Mouse (Mus musculus): ENCODE measurements around the gene Gm28053. TPM values are rescaled to one million over a fixed set of nuclear protein-coding genes. Genes with fewer than 3 reads are reported as not detected.
A peak's percentile ranks its signal among the peaks of the same experiment; 100 is the strongest.

The Gm28053 gene
- total RNA-seq, 4 experiments from 2014 or later, result 2.7 to 5.0 (median 4.3) TPM

GRCm38 (mm10) chr6:48741273-48741672 lies 22.9 kb downstream of the Gm28053 start:
- DNase-seq (ENCODE audit: low spot score), result no peak

- no peak for DNase-seq (ENCODE audit: low spot score)
Measured at GRCm38 (mm10) chr6:48741711-48742206, 23.4 kb downstream of the Gm28053 start.

- no peak for DNase-seq (ENCODE audit: low spot score)
Measured at GRCm38 (mm10) chr6:48742422-48743351, 24.3 kb downstream of the Gm28053 start.

GRCm38 (mm10) chr6:48745490-48745889 lies 27.1 kb downstream of the Gm28053 start:
- DNase-seq (ENCODE audit: low spot score), result no peak

- DNase-seq (ENCODE audit: low spot score), result peak; percentile 76
Measured at GRCm38 (mm10) chr6:48745959-48746889, 27.8 kb downstream of the Gm28053 start, which contains the start of gene Gimap5. TSS of gene Gimap5 (plus strand) at chr6:48746197.

GRCm38 (mm10) chr6:48747091-48747966 lies 28.9 kb downstream of the Gm28053 start:
- no peak for DNase-seq (ENCODE audit: low spot score)

- no peak for DNase-seq (ENCODE audit: low spot score)
Measured at GRCm38 (mm10) chr6:48763567-48764270, 45.3 kb downstream of the Gm28053 start.

GRCm38 (mm10) chr6:48764496-48764895 lies 46.1 kb downstream of the Gm28053 start:
- DNase-seq (ENCODE audit: low spot score), result no peak

GRCm38 (mm10) chr6:48768178-48768869 lies 49.9 kb downstream of the Gm28053 start:
- no peak for DNase-seq (ENCODE audit: low spot score)

- DNase-seq (ENCODE audit: low spot score), result no peak
Measured at GRCm38 (mm10) chr6:48768933-48769332, 50.5 kb downstream of the Gm28053 start.

- DNase-seq (ENCODE audit: low spot score), result no peak
Measured at GRCm38 (mm10) chr6:48770696-48771095, 52.3 kb downstream of the Gm28053 start, which contains the start of gene Gimap3. TSS of gene Gimap3 (minus strand) at chr6:48770851.

- peak; percentile 86 for DNase-seq (ENCODE audit: low spot score)
Measured at GRCm38 (mm10) chr6:48772030-48772429, 53.6 kb downstream of the Gm28053 start.

GRCm38 (mm10) chr6:48784406-48784805 lies 66.0 kb downstream of the Gm28053 start:
- DNase-seq (ENCODE audit: low spot score), result no peak

- peak; percentile 48 for DNase-seq (ENCODE audit: low spot score)
Measured at GRCm38 (mm10) chr6:48785189-48785588, 66.8 kb downstream of the Gm28053 start.

- DNase-seq (ENCODE audit: low spot score), result no peak
Measured at GRCm38 (mm10) chr6:48785601-48786000, 67.2 kb downstream of the Gm28053 start.

GRCm38 (mm10) chr6:48787867-48788266 lies 69.5 kb downstream of the Gm28053 start:
- no peak for DNase-seq (ENCODE audit: low spot score)

- no peak for DNase-seq (ENCODE audit: low spot score)
Measured at GRCm38 (mm10) chr6:48801897-48802296, 83.5 kb downstream of the Gm28053 start.
